In genomic region chr15:81047497-81047896, GRCm38 (mm10) we compare ENCODE assay signal across 19 mouse cellular contexts.
DNase-seq lines count a peak whose midpoint lies in the region; ATAC-seq and TF ChIP-seq lines count a peak whose summit lies in the region.
"Had no signal": no experiment of that assay in that cellular context is flagged by ENCODE, and none has a peak within 500 bp of the region (broad histone marks: within the 10 kb centered on the region; RNA-seq: fewer than 3 reads in every experiment).

No protein-coding gene starts in this region.

- DNase-seq in gastrocnemius, adult 2 months = no peak
- no peak for DNase-seq in gastrocnemius, postnatal 10 days
- peak; percentile 20 for DNase-seq in ovary, adult 18-20 months (ENCODE audit: low spot score)
- DNase-seq in ovary, postnatal 14 days (ENCODE audit: low spot score) = no peak
- DNase-seq in spleen, postnatal 36 days (ENCODE audit: low spot score in 2 of 2) = no peak
- no peak for DNase-seq in layer of hippocampus, adult 2 months (ENCODE audit: low spot score in 2 of 2)
- DNase-seq: adrenal gland, postnatal 10 days; cerebellum, postnatal 14 days; gastrocnemius, postnatal 25 days; kidney, postnatal 10 days; layer of hippocampus, adult 9-11 months; right cerebral cortex, adult 18-20 months; thymus, postnatal 36 days had no signal

- TF ChIP-seq CTCF in gastrocnemius, adult 2 months (IDR thresholded peaks at IDR 0.05) = no peak
- TF ChIP-seq CTCF in olfactory bulb, adult 2 months (IDR thresholded peaks at IDR 0.05; ENCODE audit: insufficient read depth, low read depth, low read length) = no peak
- no peak for TF ChIP-seq CTCF in layer of hippocampus, adult 2 months (conservative IDR thresholded peaks at IDR 0.05)

- 0 out of 2 replicates have a peak overlapping the region, but pooled peaks have one; percentile 7 for H3K4me2 ChIP-seq in liver, embryonic 12.5 days
- H3K4me2 ChIP-seq: hindbrain, embryonic 15.5 days; midbrain, embryonic 15.5 days had no signal

- peaks cover 3% of the 10 kb centered on the region; the same call in 1 of the 2 replicates for H3K36me3 ChIP-seq in liver, embryonic 12.5 days
- H3K36me3 ChIP-seq: hindbrain, embryonic 15.5 days; midbrain, embryonic 15.5 days had no signal

- H3K9me3 ChIP-seq in liver, embryonic 12.5 days (replicated peaks) = no peaks in the 10 kb centered on the region
- H3K9me3 ChIP-seq: hindbrain, embryonic 15.5 days; midbrain, embryonic 15.5 days had no signal

- peaks cover 22% of the 10 kb centered on the region for H3K27me3 ChIP-seq in liver, embryonic 12.5 days (replicated peaks)
- H3K27me3 ChIP-seq: hindbrain, embryonic 15.5 days; midbrain, embryonic 15.5 days had no signal

- H3K9ac ChIP-seq in liver, embryonic 12.5 days = no peak overlapping the region
- H3K9ac ChIP-seq: hindbrain, embryonic 15.5 days; midbrain, embryonic 15.5 days had no signal

- H3K27ac ChIP-seq in gastrocnemius, adult 2 months = peak overlapping the region; percentile 40
- H3K27ac ChIP-seq in liver, embryonic 12.5 days = no peak overlapping the region
- peak overlapping the region; percentile 64; the same call in 1 of the 2 replicates for H3K27ac ChIP-seq in olfactory bulb, adult 2 months (ENCODE audit: insufficient read depth, low read depth, low read length)
- no peak overlapping the region for H3K27ac ChIP-seq in layer of hippocampus, adult 2 months
- H3K27ac ChIP-seq: hindbrain, embryonic 15.5 days; midbrain, embryonic 15.5 days; stomach, postnatal 0 days had no signal

- 6% methylated on average over 10 of the region's 10 CpGs for WGBS in liver, embryonic 12.5 days (ENCODE audit: insufficient replicate concordance)
- WGBS in olfactory bulb, adult 2 months = 42% methylated on average over 10 of the region's 10 CpGs

- intact Hi-C loops in gastrocnemius, adult 2 months (cut with DNase I) = no loop called here

- no peak overlapping the region for H3K4me3 ChIP-seq in gastrocnemius, adult 2 months
- H3K4me3 ChIP-seq in liver, embryonic 12.5 days = no peak overlapping the region
- no peak overlapping the region for H3K4me3 ChIP-seq in olfactory bulb, adult 2 months (ENCODE audit: insufficient read depth, low read depth, low read length)
- H3K4me3 ChIP-seq in layer of hippocampus, adult 2 months = no peak overlapping the region
- H3K4me3 ChIP-seq: hindbrain, embryonic 15.5 days; midbrain, embryonic 15.5 days had no signal

- TF ChIP-seq POLR2A in olfactory bulb, adult 2 months (IDR thresholded peaks at IDR 0.05; ENCODE audit: insufficient read depth, low read depth, low read length) = no peak

- peak; percentile 86 for ATAC-seq in liver, embryonic 12.5 days
- ATAC-seq: intestine, postnatal 0 days; midbrain, embryonic 15.5 days had no signal

- H3K4me1 ChIP-seq in liver, embryonic 12.5 days = peaks cover 80% of the 10 kb centered on the region
- H3K4me1 ChIP-seq in olfactory bulb, adult 2 months (ENCODE audit: control insufficient read depth, insufficient read depth, low read length) = peaks cover 34% of the 10 kb centered on the region
- H3K4me1 ChIP-seq: midbrain, embryonic 15.5 days had no signal

Comparison
In these comparisons a context has a peak if more than half of its experiments do, and no peak if none do; other contexts are left out.
1. H3K27ac ChIP-seq: peak in gastrocnemius, adult 2 months (single experiment) and olfactory bulb, adult 2 months (single experiment); none in liver, embryonic 12.5 days (single experiment) and layer of hippocampus, adult 2 months (single experiment).